Mouse (Mus musculus) lung, postnatal 0 days (tissue): ENCODE measurements around the gene Fance.

Experiments
- CTCF ChIP-seq: IDR thresholded peaks from 2 replicates; pipeline ENCODE4 v1.5.1; 2016; ENCODE audit warnings: antibody characterized with exemption, mild to moderate bottlenecking
- EP300 ChIP-seq: IDR thresholded peaks from 2 replicates; pipeline ENCODE4 v1.6.1; 2016; ENCODE audit warnings: antibody characterized with exemption, mild to moderate bottlenecking, control low read depth

DNA sequence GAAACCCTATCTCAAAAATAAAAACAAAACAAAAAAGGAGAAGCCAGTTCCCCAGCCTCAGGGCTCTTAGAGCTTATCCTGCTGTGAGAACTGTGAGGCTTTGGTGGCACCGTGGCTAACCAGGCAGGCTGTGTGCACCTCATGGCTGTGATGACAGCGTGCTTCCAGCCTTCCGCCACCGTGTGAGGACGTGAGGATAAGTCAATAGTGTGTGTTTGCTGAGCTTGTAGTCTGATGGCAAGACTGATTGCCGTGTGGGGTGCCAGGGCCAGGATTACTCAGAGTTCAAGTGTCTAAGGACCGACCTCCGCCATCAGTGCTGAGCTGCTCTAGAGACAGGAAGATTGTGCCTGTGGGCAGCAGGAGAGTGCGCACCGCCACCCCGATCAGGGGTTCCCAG, 22.6 kb upstream of the Fance start:
- TF ChIP-seq CTCF (no peak), EP300 (no peak)
